Mouse (Mus musculus) olfactory bulb, adult 2 months (tissue): Measurements from ENCODE around the gene Nceh1.

ENCODE experiments used
- CTCF ChIP-seq: fragments of 200-500 bp; IDR thresholded peaks from 2 replicates; pipeline ENCODE4 v1.5.1; 2012; ENCODE audit warnings: low read depth, mild to moderate bottlenecking, low read length, moderate library complexity; ENCODE audit not compliant: insufficient read depth
- POLR2A ChIP-seq: fragments of 200-500 bp; IDR thresholded peaks from 2 replicates; pipeline ENCODE4 v1.6.1; 2012; ENCODE audit warnings: mild to moderate bottlenecking, low read depth, low read length, moderate library complexity; ENCODE audit not compliant: insufficient read depth

- no peak for TF ChIP-seq CTCF
- no peak for TF ChIP-seq POLR2A
These were observed 16.4 kb downstream of the Nceh1 start for GRCm38 (mm10) chr3:27199120-27199519.
